23 mouse cellular contexts compared by ENCODE assay signal in the genomic region with DNA sequence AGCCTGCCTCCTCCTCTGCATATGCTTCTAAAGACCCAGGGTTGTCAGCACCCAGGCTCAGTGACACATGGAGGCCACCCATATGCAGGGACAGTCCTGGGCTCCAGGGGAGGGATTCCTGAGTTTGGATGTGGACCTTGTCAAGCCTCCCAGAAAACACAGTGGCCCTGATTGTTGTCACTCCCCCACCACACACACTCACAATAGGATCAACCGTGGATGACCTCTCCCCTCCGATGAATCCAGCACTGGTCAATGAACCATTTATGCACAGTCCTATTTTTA. TPM values are rescaled to one million over a fixed set of nuclear protein-coding genes. Genes with fewer than 3 reads are reported as not detected.
A peak's percentile ranks its signal among the peaks of the same experiment; 100 is the strongest.
DNase-seq lines count a peak whose midpoint lies in the region; ATAC-seq lines count a peak whose summit lies in the region.
"Had no signal": no experiment of that assay in that cellular context is flagged by ENCODE, and none has a peak within 500 bp of the region (broad histone marks: within the 10 kb centered on the region; RNA-seq: fewer than 3 reads in every experiment).

No protein-coding gene starts in this region.

- no peak overlapping the region for H3K9ac ChIP-seq in hindbrain, embryonic 13.5 days
- H3K9ac ChIP-seq in midbrain, embryonic 13.5 days (replicated peaks): no peak overlapping the region
- H3K9ac ChIP-seq: embryonic facial prominence, embryonic 12.5 days; limb, embryonic 13.5 days; liver, embryonic 12.5 days had no signal

- no peaks in the 10 kb centered on the region for H3K79me2 ChIP-seq in macrophage (ENCODE audit: inconsistent target)

- no peak for DNase-seq in hindbrain, embryonic 10.5 days (ENCODE audit: low spot score)
- no peak for DNase-seq in midbrain, embryonic 10.5 days (ENCODE audit: low spot score)
- DNase-seq in splenic B cell, adult 2 months (ENCODE audit: low read depth, low spot score): peak; percentile 19
- DNase-seq in right cerebral cortex, postnatal 14 days: no peak
- DNase-seq: adrenal gland, postnatal 10 days; cerebellum, adult 18-20 months; gastrocnemius, postnatal 25 days; heart, postnatal 4 days; kidney, adult 18-20 months; lung, adult 18-20 months; lung, postnatal 10 days; midbrain, embryonic 14.5 days; thymus, postnatal 14 days had no signal

- ATAC-seq in hindbrain, embryonic 13.5 days (ENCODE audit: low FRiP score): peak; percentile 43; the same call in 1 of the 2 replicates
- no peak for ATAC-seq in midbrain, embryonic 13.5 days

- no peak overlapping the region for H3K4me2 ChIP-seq in hindbrain, embryonic 13.5 days
- H3K4me2 ChIP-seq in midbrain, embryonic 13.5 days (replicated peaks): no peak overlapping the region
- H3K4me2 ChIP-seq: embryonic facial prominence, embryonic 12.5 days; limb, embryonic 13.5 days; liver, embryonic 12.5 days had no signal

- no peaks in the 10 kb centered on the region for H3K4me1 ChIP-seq in hindbrain, embryonic 13.5 days (replicated peaks)
- H3K4me1 ChIP-seq in hindbrain, embryonic 10.5 days (replicated peaks): peaks cover 23% of the 10 kb centered on the region
- peaks cover 17% of the 10 kb centered on the region for H3K4me1 ChIP-seq in midbrain, embryonic 10.5 days
- H3K4me1 ChIP-seq in midbrain, embryonic 13.5 days (replicated peaks): no peaks in the 10 kb centered on the region
- H3K4me1 ChIP-seq: liver, embryonic 12.5 days had no signal

- no peak overlapping the region for H3K27ac ChIP-seq in hindbrain, embryonic 13.5 days
- no peak overlapping the region for H3K27ac ChIP-seq in hindbrain, embryonic 10.5 days
- H3K27ac ChIP-seq in midbrain, embryonic 10.5 days (replicated peaks): 0 out of 2 replicates have a peak overlapping the region, but pooled peaks have one; percentile 23
- H3K27ac ChIP-seq in midbrain, embryonic 13.5 days: no peak overlapping the region
- H3K27ac ChIP-seq in macrophage: peak overlapping the region; percentile 65; the same call in 1 of the 2 replicates
- H3K27ac ChIP-seq: embryonic facial prominence, embryonic 12.5 days; kidney, postnatal 0 days; limb, embryonic 13.5 days; liver, embryonic 12.5 days had no signal

- H3K4me3 ChIP-seq in hindbrain, embryonic 13.5 days: no peak overlapping the region
- no peak overlapping the region for H3K4me3 ChIP-seq in hindbrain, embryonic 10.5 days
- H3K4me3 ChIP-seq in midbrain, embryonic 10.5 days: no peak overlapping the region
- H3K4me3 ChIP-seq in midbrain, embryonic 13.5 days (replicated peaks): no peak overlapping the region
- H3K4me3 ChIP-seq in macrophage (ENCODE audit: inconsistent target): no peak overlapping the region
- H3K4me3 ChIP-seq: embryonic facial prominence, embryonic 12.5 days; limb, embryonic 13.5 days; liver, embryonic 12.5 days had no signal

- WGBS in hindbrain, embryonic 13.5 days: 31% methylated on average over 2 of the region's 2 CpGs
- 35% methylated on average over 2 of the region's 2 CpGs for WGBS in hindbrain, embryonic 10.5 days
- 67% methylated on average over 2 of the region's 2 CpGs for WGBS in midbrain, embryonic 10.5 days
- WGBS in midbrain, embryonic 13.5 days: 53% methylated on average over 2 of the region's 2 CpGs
- WGBS in macrophage (ENCODE audit: missing documents): 96% methylated on average over 2 of the region's 2 CpGs

- H3K9me3 ChIP-seq in hindbrain, embryonic 13.5 days: no peaks in the 10 kb centered on the region
- H3K9me3 ChIP-seq in hindbrain, embryonic 10.5 days: no peaks in the 10 kb centered on the region
- no peaks in the 10 kb centered on the region for H3K9me3 ChIP-seq in midbrain, embryonic 10.5 days (replicated peaks)
- no peaks in the 10 kb centered on the region for H3K9me3 ChIP-seq in midbrain, embryonic 13.5 days
- H3K9me3 ChIP-seq: embryonic facial prominence, embryonic 12.5 days; limb, embryonic 13.5 days; liver, embryonic 12.5 days had no signal

- no peaks in the 10 kb centered on the region for H3K27me3 ChIP-seq in hindbrain, embryonic 13.5 days
- H3K27me3 ChIP-seq in hindbrain, embryonic 10.5 days (ENCODE audit: insufficient read depth, poor library complexity, severe bottlenecking): no peaks in the 10 kb centered on the region
- no peaks in the 10 kb centered on the region for H3K27me3 ChIP-seq in midbrain, embryonic 10.5 days (ENCODE audit: low read depth, poor library complexity, severe bottlenecking)
- H3K27me3 ChIP-seq in midbrain, embryonic 13.5 days: no peaks in the 10 kb centered on the region
- no peaks in the 10 kb centered on the region for H3K27me3 ChIP-seq in splenic B cell, adult 2 months (ENCODE audit: control insufficient read depth, insufficient read depth, low read length, poor library complexity, severe bottlenecking)
- H3K27me3 ChIP-seq: embryonic facial prominence, embryonic 12.5 days; limb, embryonic 13.5 days; liver, embryonic 12.5 days had no signal

- H3K36me3 ChIP-seq in hindbrain, embryonic 13.5 days: no peaks in the 10 kb centered on the region; the same call in 1 of the 2 replicates
- no peaks in the 10 kb centered on the region for H3K36me3 ChIP-seq in hindbrain, embryonic 10.5 days
- no peaks in the 10 kb centered on the region for H3K36me3 ChIP-seq in midbrain, embryonic 10.5 days
- H3K36me3 ChIP-seq in midbrain, embryonic 13.5 days: no peaks in the 10 kb centered on the region
- H3K36me3 ChIP-seq in macrophage (ENCODE audit: inconsistent target): no peaks in the 10 kb centered on the region
- no peaks in the 10 kb centered on the region for H3K36me3 ChIP-seq in splenic B cell, adult 2 months (ENCODE audit: control insufficient read depth, insufficient read depth, low read length, poor library complexity, severe bottlenecking)
- H3K36me3 ChIP-seq: embryonic facial prominence, embryonic 12.5 days; limb, embryonic 13.5 days; liver, embryonic 12.5 days had no signal

RNA-seq across cellular contexts. Expression of a gene that starts 38.0 kb away (rescaled TPM):
- 0.12 and 0.21 TPM in 2 replicates for polyA plus RNA-seq in hindbrain, embryonic 13.5 days (2015; fragmentation: Nextera tagmentation; extraction: Ambion mirVana)
- polyA plus RNA-seq in hindbrain, embryonic 10.5 days (2016; fragmentation: Nextera tagmentation; extraction: Ambion mirVana): not detected in 2 replicates
- polyA plus RNA-seq in midbrain, embryonic 10.5 days (2016; fragmentation: Nextera tagmentation; extraction: Ambion mirVana): 0.04 TPM in 1 of 2 replicates, not detected in the other
- polyA plus RNA-seq in midbrain, embryonic 13.5 days (2015; fragmentation: Nextera tagmentation; extraction: Ambion mirVana): 0.07 and 0.08 TPM in 2 replicates
- total RNA-seq in macrophage (2018; cell fraction: chromatin; rRNA removed): 10 to 100 TPM in 4 of 26 experiments, 1 to 10 TPM in 12, under 1 TPM in 9, not detected in 1; 0.26 to 26.4 (median 1.6) TPM
- total RNA-seq in macrophage (2018; cell fraction: cytosol; rRNA removed): 10 to 100 TPM in 2 of 26 experiments, 1 to 10 TPM in 14, under 1 TPM in 10; 0.37 to 17.3 (median 2.1) TPM
- total RNA-seq in macrophage (2018; cell fraction: nucleus; rRNA removed): 10 to 100 TPM in 5 of 26 experiments, 1 to 10 TPM in 16, under 1 TPM in 5; 0.55 to 21.8 (median 3.1) TPM
- 0.88 to 1.5 TPM (median 1.2 TPM) in 3 replicates for polyA plus RNA-seq in macrophage (2018)
- total RNA-seq: MEL had no signal
- polyA plus RNA-seq: C2C12; liver, embryonic 12.5 days; neural tube, embryonic 14.5 days had no signal

Comparison
In these comparisons a context has a peak if more than half of its experiments do, and no peak if none do; other contexts are left out.
1. H3K27ac ChIP-seq: peak in midbrain, embryonic 10.5 days (single experiment) and macrophage (single experiment); none in hindbrain, embryonic 13.5 days (single experiment), hindbrain, embryonic 10.5 days (single experiment) and midbrain, embryonic 13.5 days (single experiment).